Mouse (Mus musculus) layer of hippocampus, adult 9-11 months (tissue): ENCODE measurements around the gene Cfap74.

Experiments
- DNase-seq: peaks from one replicate; pipeline ENCODE4 v3.0.0; 2022

Gene Cfap74

DNA sequence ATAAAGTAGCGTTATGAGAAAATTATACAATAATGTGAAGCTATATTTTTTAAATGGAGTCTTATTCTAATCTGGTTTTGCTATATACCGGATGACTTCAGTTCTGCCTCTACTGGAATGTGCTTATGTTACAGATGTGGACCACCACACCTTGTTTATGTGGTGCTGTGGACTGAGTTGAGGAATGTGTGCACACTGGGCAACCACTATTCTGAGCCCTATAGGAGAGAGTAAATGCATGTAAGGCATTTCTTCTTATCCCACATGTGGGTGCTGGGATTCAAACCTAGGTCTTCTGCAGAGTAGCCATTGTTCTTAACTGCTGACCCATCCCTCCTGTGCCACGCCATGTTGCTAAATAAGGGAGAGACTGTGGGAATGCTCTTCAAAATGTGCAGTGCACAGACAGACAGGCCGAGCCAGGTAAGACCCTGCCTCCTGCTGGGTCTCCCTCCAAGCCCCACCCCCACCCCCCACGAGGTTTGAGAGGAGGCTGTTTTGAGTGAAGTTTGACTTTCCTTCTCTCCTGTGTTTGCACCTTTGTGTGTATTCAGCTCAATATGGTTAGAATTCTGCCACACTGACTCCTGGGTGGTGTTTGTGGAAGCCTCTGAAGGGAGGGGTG, 96.8 kb downstream of the Cfap74 start:
- DNase-seq: no peak

DNA sequence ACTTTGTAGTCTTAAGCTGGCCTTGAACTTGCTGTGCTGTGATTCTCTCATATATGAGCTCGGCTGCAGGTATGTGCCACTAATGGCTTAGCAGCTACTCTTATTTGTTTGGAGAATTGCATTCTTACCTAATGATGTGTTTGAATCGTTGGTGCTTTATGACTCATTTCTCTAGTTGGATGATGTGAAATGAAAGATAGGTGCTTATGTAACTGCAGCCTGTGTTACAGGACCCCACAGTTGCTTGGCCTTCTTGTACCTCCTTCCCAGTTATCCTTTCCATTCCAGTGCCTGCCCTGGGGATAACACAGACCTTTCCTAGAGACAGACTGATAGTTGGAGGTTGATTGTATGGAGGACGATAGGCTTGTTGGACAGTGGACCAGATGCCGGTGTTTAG, 99.6 kb downstream of the Cfap74 start:
- DNase-seq: no peak

DNA sequence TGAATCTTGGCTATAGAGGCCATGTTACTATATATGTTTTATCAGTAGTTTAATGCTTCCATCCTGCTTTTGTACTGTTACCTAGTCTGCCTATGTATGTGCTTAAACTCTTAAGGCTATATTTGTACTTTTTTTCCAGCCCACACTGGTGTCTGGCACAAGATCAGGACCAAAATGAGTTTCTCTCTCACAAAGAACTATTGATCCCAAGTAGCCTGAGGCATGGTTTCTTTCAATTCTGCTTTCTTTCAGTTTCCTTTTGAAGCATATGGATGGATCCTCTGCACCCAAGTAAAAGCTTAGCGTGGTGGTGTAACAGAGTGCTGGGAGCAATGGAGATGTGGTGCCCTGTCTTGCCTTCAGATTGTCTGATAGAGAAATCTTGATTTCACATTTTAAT, 102.0 kb downstream of the Cfap74 start:
- no peak for DNase-seq

DNA sequence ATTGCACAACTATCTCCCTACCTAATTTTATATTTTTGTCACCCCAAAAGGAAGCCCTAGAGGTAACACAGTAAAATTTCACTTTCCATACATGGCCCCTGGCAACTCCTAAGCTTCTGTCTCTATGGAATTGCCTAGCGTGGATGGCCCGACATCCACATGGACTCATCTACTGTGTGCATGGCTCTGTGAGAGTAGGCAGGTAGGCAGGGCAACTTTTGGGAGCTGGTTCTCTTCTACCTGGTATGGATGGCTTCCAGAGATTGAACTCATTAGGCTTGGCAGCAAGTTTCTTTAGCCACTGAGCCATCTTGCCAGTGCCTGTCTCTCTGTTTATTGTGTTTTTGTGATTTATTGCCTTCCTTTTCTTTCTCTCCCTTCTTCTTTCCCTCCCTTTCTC, 105.8 kb downstream of the Cfap74 start:
- no peak for DNase-seq
